Mouse (Mus musculus) forebrain, postnatal 0 days (tissue): ENCODE data around the gene Fam13c. TPM values are rescaled to one million over a fixed set of nuclear protein-coding genes. Genes with fewer than 3 reads are reported as not detected.

Experiments
- ATAC-seq: fragments of 200-750 bp; cut with Nextera tagmentation; 2 replicates; pipeline ENCODE4 v1.8.0; 2017; ENCODE audit warnings: mild to moderate bottlenecking, moderate library complexity
- DNase-seq: peaks from one replicate; pipeline ENCODE4 v3.0.0-alpha.2; 2015
- H3K27ac ChIP-seq: fragments of 300-500 bp; sonication (generic); 2 replicates; pipeline ENCODE4 v1.5.1; 2014; ENCODE audit warnings: low read depth, mild to moderate bottlenecking, antibody characterized with exemption, low read length, moderate library complexity, mixed read lengths
- H3K27me3 ChIP-seq: fragments of 300-500 bp; sonication (generic); 2 replicates; pipeline ENCODE4 v1.6.1; 2014; ENCODE audit warnings: mild to moderate bottlenecking, low read length, mixed read lengths; ENCODE audit not compliant: insufficient read depth
- H3K36me3 ChIP-seq: fragments of 300-500 bp; sonication (generic); 2 replicates; pipeline ENCODE4 v1.6.1; 2014; ENCODE audit warnings: mild to moderate bottlenecking, moderate library complexity; ENCODE audit not compliant: insufficient read depth
- H3K4me1 ChIP-seq: fragments of 300-500 bp; sonication (generic); 2 replicates; pipeline ENCODE4 v1.6.1; 2014; ENCODE audit warnings: antibody characterized with exemption; ENCODE audit not compliant: insufficient read depth
- H3K4me2 ChIP-seq: fragments of 300-500 bp; sonication (generic); 2 replicates; pipeline ENCODE4 v1.6.1; 2014; ENCODE audit warnings: low read depth, mild to moderate bottlenecking, moderate library complexity
- H3K4me3 ChIP-seq: fragments of 300-500 bp; sonication (generic); 2 replicates; pipeline ENCODE4 v1.5.1; 2014; ENCODE audit warnings: low read depth, low read length, mixed read lengths
- H3K9ac ChIP-seq: fragments of 300-500 bp; sonication (generic); 2 replicates; pipeline ENCODE4 v1.6.1; 2014; ENCODE audit warnings: mild to moderate bottlenecking
- H3K9me3 ChIP-seq: fragments of 300-500 bp; sonication (generic); 2 replicates; pipeline ENCODE4 v1.6.1; 2016; ENCODE audit warnings: low read length
- CTCF ChIP-seq: sonication (generic); IDR thresholded peaks from 2 replicates; pipeline ENCODE4 v1.5.1; 2016; ENCODE audit warnings: antibody characterized with exemption, control low read depth, low read depth
- WGBS: fragments of 180-500 bp; shearing (Covaris S2); extraction: QIAGEN DNeasy Blood & Tissue Kit; methylation state at CpG from one replicate; pipeline ENCODE4 v1.1.7; 2014; 5-methylcytosine and 5-hydroxymethylcytosine counted together
- polyA plus RNA-seq: library from polyadenylated mRNA; unstranded; fragments of >200 nt; fragmentation: Nextera tagmentation; extraction: Ambion mirVana; gene quantifications from 2 replicates; pipeline ENCODE4 v1.2.1, GENCODE M21; 2015
- total RNA-seq: library from RNA; depleted of rRNA; stranded (reverse); fragments of >200 nt; gene quantifications from 2 replicates; pipeline ENCODE4 v1.2.3, GENCODE M21; 2014

Fam13c gene
- total and polyA plus RNA-seq, 2 experiments from 2014 or later = 9.6 to 23.8 TPM

- Histone ChIP-seq H3K4me2 (no peak overlapping the region), H3K27ac (no peak overlapping the region), H3K27me3 (no peaks in the 10 kb centered on the region), H3K36me3 (peaks cover 9% of the 10 kb centered on the region; the same call in 1 of the 2 replicates), H3K9ac (no peak overlapping the region), H3K9me3 (no peaks in the 10 kb centered on the region), H3K4me1 (no peaks in the 10 kb centered on the region), H3K4me3 (no peak overlapping the region)
- ATAC-seq = no peak
- no peak for TF ChIP-seq CTCF
- no peak for DNase-seq
- WGBS = 87% methylated on average over 15 of the region's 15 CpGs
Measured at GRCm38 (mm10) chr10:70504871-70505270, 64.6 kb downstream of the Fam13c start.

GRCm38 (mm10) chr10:70505395-70505794 lies 65.1 kb downstream of the Fam13c start:
- Histone ChIP-seq H3K27ac (no peak overlapping the region), H3K27me3 (no peaks in the 10 kb centered on the region), H3K36me3 (peaks cover 6% of the 10 kb centered on the region; the same call in 1 of the 2 replicates), H3K4me3 (no peak overlapping the region), H3K4me2 (no peak overlapping the region), H3K9me3 (no peaks in the 10 kb centered on the region), H3K9ac (no peak overlapping the region), H3K4me1 (no peaks in the 10 kb centered on the region)
- no peak for ATAC-seq
- no peak for DNase-seq
- no peak for TF ChIP-seq CTCF

GRCm38 (mm10) chr10:70505842-70506241 lies 65.6 kb downstream of the Fam13c start:
- peaks cover 6% of the 10 kb centered on the region; the same call in 1 of the 2 replicates for H3K36me3 ChIP-seq
- H3K4me1 ChIP-seq = no peaks in the 10 kb centered on the region
- 59% methylated on average over 5 of the region's 5 CpGs for WGBS
- no peak overlapping the region for H3K4me2 ChIP-seq
- no peak overlapping the region; the same call in 1 of the 2 replicates for H3K27ac ChIP-seq
- H3K9ac ChIP-seq = no peak overlapping the region
- H3K9me3 ChIP-seq = no peaks in the 10 kb centered on the region
- no peak overlapping the region for H3K4me3 ChIP-seq
- ATAC-seq (peak; percentile 58; the same call in 1 of the 2 replicates), DNase-seq (peak; percentile 60)
- TF ChIP-seq CTCF = no peak
- H3K27me3 ChIP-seq = no peaks in the 10 kb centered on the region

- Histone ChIP-seq H3K4me1 (no peaks in the 10 kb centered on the region), H3K4me2 (no peak overlapping the region), H3K4me3 (no peak overlapping the region), H3K27ac (no peak overlapping the region), H3K27me3 (no peaks in the 10 kb centered on the region), H3K9me3 (no peaks in the 10 kb centered on the region), H3K9ac (no peak overlapping the region), H3K36me3 (peaks cover 6% of the 10 kb centered on the region; the same call in 1 of the 2 replicates)
- 45% methylated on average over 15 of the region's 15 CpGs for WGBS
- no peak for ATAC-seq
- TF ChIP-seq CTCF = peak; percentile 34
- no peak for DNase-seq
Measured at GRCm38 (mm10) chr10:70506499-70507168, 66.4 kb downstream of the Fam13c start.

GRCm38 (mm10) chr10:70507880-70508279 lies 67.6 kb downstream of the Fam13c start:
- ATAC-seq = no peak
- 93% methylated on average over 3 of the region's 3 CpGs for WGBS
- no peak for DNase-seq
- H3K9ac ChIP-seq = no peak overlapping the region
- no peaks in the 10 kb centered on the region for H3K4me1 ChIP-seq
- no peak overlapping the region for H3K4me2 ChIP-seq
- no peak overlapping the region for H3K4me3 ChIP-seq
- H3K27me3 ChIP-seq = no peaks in the 10 kb centered on the region
- H3K36me3 ChIP-seq = 0 out of 2 replicates have a peak, but pooled peaks cover 6% of the 10 kb centered on the region
- no peaks in the 10 kb centered on the region for H3K9me3 ChIP-seq
- H3K27ac ChIP-seq = no peak overlapping the region
- TF ChIP-seq CTCF = peak; percentile 33; the same call in 1 of the 2 replicates

GRCm38 (mm10) chr10:70514848-70515247 lies 74.6 kb downstream of the Fam13c start:
- no peak overlapping the region for H3K4me3 ChIP-seq
- H3K27me3 ChIP-seq = no peaks in the 10 kb centered on the region
- H3K27ac ChIP-seq = no peak overlapping the region
- peaks cover 5% of the 10 kb centered on the region for H3K4me1 ChIP-seq
- H3K9ac ChIP-seq = no peak overlapping the region
- no peaks in the 10 kb centered on the region for H3K9me3 ChIP-seq
- DNase-seq (no peak), ATAC-seq (no peak)
- TF ChIP-seq CTCF = no peak
- H3K36me3 ChIP-seq = no peaks in the 10 kb centered on the region
- 92% methylated on average over 9 of the region's 9 CpGs for WGBS
- H3K4me2 ChIP-seq = no peak overlapping the region

GRCm38 (mm10) chr10:70516661-70517060 lies 76.4 kb downstream of the Fam13c start:
- ATAC-seq = no peak

More at GRCm38 (mm10) chr10:70516661-70517060, 76.4 kb downstream of the Fam13c start:
- no peak overlapping the region for H3K4me2 ChIP-seq
- H3K36me3 ChIP-seq = no peaks in the 10 kb centered on the region
- no peak overlapping the region for H3K9ac ChIP-seq
- no peaks in the 10 kb centered on the region for H3K27me3 ChIP-seq
- TF ChIP-seq CTCF = no peak
- WGBS = 93% methylated on average over 8 of the region's 8 CpGs
- H3K4me3 ChIP-seq = no peak overlapping the region
- no peak overlapping the region for H3K27ac ChIP-seq
- H3K9me3 ChIP-seq = no peaks in the 10 kb centered on the region
- H3K4me1 ChIP-seq = peaks cover 6% of the 10 kb centered on the region
- DNase-seq = no peak
